Mouse (Mus musculus) neural tube, embryonic 11.5 days (tissue): Measurements from ENCODE around the gene Khk. TPM values are rescaled to one million over a fixed set of nuclear protein-coding genes. Genes with fewer than 3 reads are reported as not detected.
A peak's percentile ranks its signal among the peaks of the same experiment; 100 is the strongest.

Experiments used
- ATAC-seq: fragments of 200-750 bp; cut with Nextera tagmentation; 2 replicates; pipeline ENCODE4 v1.8.0; 2017; ENCODE audit warnings: moderate number of reproducible peaks, mild to moderate bottlenecking, moderate TSS enrichment, moderate library complexity; ENCODE audit not compliant: insufficient read depth, low FRiP score, low TSS enrichment
- DNase-seq: peaks from one replicate; pipeline ENCODE4 v3.0.0-alpha.2; 2015; ENCODE audit warnings: low spot score
- H3K27ac ChIP-seq: fragments of 300-500 bp; sonication (generic); 2 replicates; pipeline ENCODE4 v1.5.1; 2014; ENCODE audit warnings: low read depth, mild to moderate bottlenecking, low read length
- H3K27me3 ChIP-seq: fragments of 300-500 bp; sonication (generic); 2 replicates; pipeline ENCODE4 v1.6.1; 2014; ENCODE audit warnings: mild to moderate bottlenecking, low read length, mixed read lengths; ENCODE audit not compliant: control insufficient read depth, insufficient read depth
- H3K36me3 ChIP-seq: fragments of 300-500 bp; sonication (generic); 2 replicates; pipeline ENCODE4 v1.6.1; 2014; ENCODE audit warnings: mild to moderate bottlenecking, low read length, moderate library complexity, mixed read lengths; ENCODE audit not compliant: control insufficient read depth, insufficient read depth
- H3K4me1 ChIP-seq: fragments of 300-500 bp; sonication (generic); 2 replicates; pipeline ENCODE4 v1.6.1; 2014; ENCODE audit warnings: low read length, mixed read lengths; ENCODE audit not compliant: control insufficient read depth, insufficient read depth
- H3K4me2 ChIP-seq: fragments of 300-500 bp; sonication (generic); 2 replicates; pipeline ENCODE4 v1.6.1; 2014; ENCODE audit warnings: low read depth, mild to moderate bottlenecking, moderate library complexity
- H3K4me3 ChIP-seq: fragments of 300-500 bp; sonication (generic); 2 replicates; pipeline ENCODE4 v1.5.1; 2014; ENCODE audit warnings: low read depth, low read length
- H3K9ac ChIP-seq: fragments of 300-500 bp; sonication (generic); 2 replicates; pipeline ENCODE4 v1.6.1; 2014; ENCODE audit warnings: mild to moderate bottlenecking, low read length
- H3K9me3 ChIP-seq: fragments of 300-500 bp; sonication (generic); 2 replicates; pipeline ENCODE4 v1.6.1; 2016; ENCODE audit warnings: low read length; ENCODE audit not compliant: control insufficient read depth
- WGBS: fragments of 180-500 bp; shearing (Covaris S2); extraction: QIAGEN DNeasy Blood & Tissue Kit; methylation state at CpG from one replicate; pipeline ENCODE4 v1.1.7; 2014; 5-methylcytosine and 5-hydroxymethylcytosine counted together
- polyA plus RNA-seq: library from polyadenylated mRNA; unstranded; fragments of >200 nt; fragmentation: Nextera tagmentation; extraction: Ambion mirVana; gene quantifications from 2 replicates; pipeline ENCODE4 v1.2.1, GENCODE M21; 2014

Khk gene
- polyA plus RNA-seq, 1 experiment from 2014 or later = 9.6 TPM

- no peak overlapping the region for H3K4me3 ChIP-seq
- no peaks in the 10 kb centered on the region for H3K36me3 ChIP-seq
- H3K9me3 ChIP-seq = no peaks in the 10 kb centered on the region
- WGBS = 65% methylated on average over 5 of the region's 5 CpGs
- no peaks in the 10 kb centered on the region for H3K4me1 ChIP-seq
- DNase-seq = no peak
- no peak overlapping the region for H3K27ac ChIP-seq
- H3K27me3 ChIP-seq = no peaks in the 10 kb centered on the region
- H3K9ac ChIP-seq = no peak overlapping the region
- no peak overlapping the region for H3K4me2 ChIP-seq
- ATAC-seq = no peak
Measured at GRCm38 (mm10) chr5:30933705-30934104, 12.5 kb downstream of the Khk start.

GRCm38 (mm10) chr5:30934725-30935461 lies 13.7 kb downstream of the Khk start:
- H3K4me2 ChIP-seq = no peak overlapping the region
- H3K27ac ChIP-seq = no peak overlapping the region
- H3K4me3 ChIP-seq = no peak overlapping the region
- H3K36me3 ChIP-seq = no peaks in the 10 kb centered on the region
- whole genome bisulfite sequencing = 90% methylated on average over 5 of the region's 5 CpGs
- no peak overlapping the region for H3K9ac ChIP-seq
- DNase-seq (no peak), ATAC-seq (no peak)
- H3K27me3 ChIP-seq = no peaks in the 10 kb centered on the region
- no peaks in the 10 kb centered on the region for H3K9me3 ChIP-seq
- no peaks in the 10 kb centered on the region for H3K4me1 ChIP-seq

- 89% methylated on average over 2 of the region's 2 CpGs for WGBS
- H3K9ac ChIP-seq = no peak overlapping the region
- no peak overlapping the region for H3K27ac ChIP-seq
- no peaks in the 10 kb centered on the region for H3K9me3 ChIP-seq
- H3K36me3 ChIP-seq = no peaks in the 10 kb centered on the region
- H3K27me3 ChIP-seq = no peaks in the 10 kb centered on the region
- no peak overlapping the region for H3K4me2 ChIP-seq
- no peak overlapping the region for H3K4me3 ChIP-seq
- ATAC-seq (no peak), DNase-seq (no peak)
- no peaks in the 10 kb centered on the region for H3K4me1 ChIP-seq
Measured at GRCm38 (mm10) chr5:30943004-30943403, 21.8 kb downstream of the Khk start.

- WGBS = 89% methylated on average over 6 of the region's 6 CpGs
- Histone ChIP-seq H3K4me2 (no peak overlapping the region), H3K27ac (no peak overlapping the region), H3K9me3 (no peaks in the 10 kb centered on the region), H3K9ac (no peak overlapping the region), H3K27me3 (no peaks in the 10 kb centered on the region), H3K36me3 (no peaks in the 10 kb centered on the region), H3K4me3 (no peak overlapping the region), H3K4me1 (no peaks in the 10 kb centered on the region)
- DNase-seq (no peak), ATAC-seq (no peak)
Measured at GRCm38 (mm10) chr5:30944344-30944743, 23.1 kb downstream of the Khk start.

GRCm38 (mm10) chr5:30944956-30945781 lies 23.9 kb downstream of the Khk start, which contains the start of gene Cgref1:
Cgref1 (minus strand) TSS chr5:30945591.
- 5% methylated on average over 44 of the region's 44 CpGs for WGBS
- Histone ChIP-seq H3K9me3 (no peaks in the 10 kb centered on the region), H3K4me1 (no peaks in the 10 kb centered on the region), H3K9ac (peak within 1 kb of the TSS; percentile 75), H3K36me3 (no peaks in the 10 kb centered on the region), H3K4me3 (peak within 1 kb of the TSS; percentile 45), H3K27ac (no peak within 1 kb of the TSS), H3K4me2 (peak within 1 kb of the TSS; percentile 87), H3K27me3 (no peaks in the 10 kb centered on the region)
- DNase-seq (peak; percentile 68), ATAC-seq (0 out of 2 replicates have a peak, but pooled peaks have one; percentile 36)

- Histone ChIP-seq H3K9ac (no peak overlapping the region), H3K4me1 (peaks cover 3% of the 10 kb centered on the region), H3K4me3 (no peak overlapping the region), H3K9me3 (no peaks in the 10 kb centered on the region), H3K36me3 (peaks cover 2% of the 10 kb centered on the region; the same call in 1 of the 2 replicates), H3K27ac (no peak overlapping the region), H3K4me2 (no peak overlapping the region), H3K27me3 (no peaks in the 10 kb centered on the region)
- WGBS = 80% methylated on average over 5 of the region's 5 CpGs
- DNase-seq = no peak
- ATAC-seq = no peak
Measured at GRCm38 (mm10) chr5:30948620-30949019, 27.4 kb downstream of the Khk start.

- WGBS = under 1% methylated on average over 31 of the region's 31 CpGs
- peaks cover 3% of the 10 kb centered on the region for H3K4me1 ChIP-seq
- DNase-seq (peak; percentile 94), ATAC-seq (peak; percentile 88)
- H3K4me2 ChIP-seq = peak overlapping the region; percentile 68
- H3K9ac ChIP-seq = peak overlapping the region; percentile 65
- H3K36me3 ChIP-seq = peaks cover 5% of the 10 kb centered on the region
- H3K27ac ChIP-seq = peak overlapping the region; percentile 27; the same call in 1 of the 2 replicates
- no peaks in the 10 kb centered on the region for H3K27me3 ChIP-seq
- H3K4me3 ChIP-seq = peak overlapping the region; percentile 54
- H3K9me3 ChIP-seq = no peaks in the 10 kb centered on the region
Measured at GRCm38 (mm10) chr5:30949654-30950326, 28.6 kb downstream of the Khk start.

GRCm38 (mm10) chr5:30950451-30950850 lies 29.2 kb downstream of the Khk start:
- DNase-seq = no peak
- Histone ChIP-seq H3K4me1 (peaks cover 3% of the 10 kb centered on the region), H3K27ac (no peak overlapping the region), H3K9ac (no peak overlapping the region), H3K27me3 (no peaks in the 10 kb centered on the region), H3K36me3 (peaks cover 11% of the 10 kb centered on the region), H3K4me3 (peak overlapping the region; percentile 54), H3K4me2 (peak overlapping the region; percentile 68), H3K9me3 (no peaks in the 10 kb centered on the region)
- no peak for ATAC-seq
- 72% methylated on average over 4 of the region's 4 CpGs for WGBS
